8 mouse cellular contexts compared by ENCODE assay signal in the genomic region with DNA sequence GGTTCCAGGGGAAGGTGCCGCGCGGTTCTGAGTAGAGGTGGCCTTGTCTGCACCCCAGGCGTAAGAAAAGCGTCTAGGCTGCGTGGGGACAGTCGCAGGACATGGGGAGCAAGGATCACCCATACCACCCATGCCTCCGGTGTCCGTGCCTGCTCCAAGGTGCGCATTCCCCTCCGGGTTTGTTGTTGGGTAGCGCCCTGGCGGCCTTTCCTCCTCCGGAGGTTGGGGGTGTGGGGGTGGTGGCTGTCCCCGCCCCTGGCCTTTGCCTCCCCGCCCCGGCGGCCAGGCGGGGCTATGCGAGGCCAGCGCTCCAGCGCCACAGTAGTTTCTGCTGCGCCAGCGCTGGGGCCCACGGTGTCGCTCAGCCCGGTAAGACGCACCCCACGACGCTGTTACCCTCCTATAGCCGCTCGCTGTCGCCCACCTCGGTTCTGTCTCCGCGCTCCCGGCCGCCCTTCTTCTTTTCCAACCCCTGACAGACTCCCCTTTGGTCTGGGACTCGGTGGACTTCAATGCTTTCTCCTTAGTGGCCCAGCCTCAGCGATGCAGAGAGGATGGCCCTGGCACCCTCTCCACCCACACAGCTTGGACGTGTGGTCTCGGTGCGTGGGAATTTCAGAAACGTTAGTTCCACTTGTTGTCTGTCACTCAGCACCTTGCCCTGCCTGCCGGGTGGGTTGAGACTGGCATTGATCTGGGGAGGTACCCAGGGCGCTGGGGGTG. TPM values are rescaled to one million over a fixed set of nuclear protein-coding genes. Genes with fewer than 3 reads are reported as not detected.
DNase-seq lines count a peak whose midpoint lies in the region; ATAC-seq lines count a peak whose summit lies in the region.

A gene (plus strand): TSS at position 167 of the 723 bp plus-strand sequence.

- no peak within 1 kb of the TSS for H3K27ac ChIP-seq in hindbrain, embryonic 15.5 days (replicated peaks)

- H3K4me2 ChIP-seq in hindbrain, embryonic 15.5 days = peak within 1 kb of the TSS; percentile 91

- no peaks in the 10 kb centered on the region for H3K36me3 ChIP-seq in hindbrain, embryonic 15.5 days

- H3K4me1 ChIP-seq in hindbrain, embryonic 15.5 days (replicated peaks) = peaks cover 6% of the 10 kb centered on the region

- intact Hi-C loops in left cerebral cortex, postnatal 25 days (cut with DNase I) = no loop called here

- ATAC-seq in hindbrain, embryonic 15.5 days (ENCODE audit: low FRiP score, low read depth) = peak; percentile 71; the same call in 1 of the 2 replicates
- ATAC-seq in megakaryocyte progenitor cell, adult 5-6 weeks (replicated peaks; ENCODE audit: poor library complexity) = peak; percentile 89

- peak within 1 kb of the TSS; percentile 44 for H3K4me3 ChIP-seq in hindbrain, embryonic 15.5 days

- H3K9me3 ChIP-seq in hindbrain, embryonic 15.5 days = no peaks in the 10 kb centered on the region

- DNase-seq in ZHBTc4 (ENCODE audit: low read depth, low spot score) = peak; percentile 34
- DNase-seq in cerebellum, postnatal 25 days = peak; percentile 33 to 60
- peak; percentile 63 to 69 for DNase-seq in gastrocnemius, adult 8-10 months (ENCODE audit: low spot score in 2 of 2)
- DNase-seq in left cerebral cortex, postnatal 25 days (ENCODE audit: low spot score in 2 of 2) = peak; percentile 20 to 26
- DNase-seq in right cerebral cortex, postnatal 14 days = peak; percentile 35
- peak; percentile 74 for DNase-seq in urinary bladder, postnatal 25 days (ENCODE audit: low spot score)

- H3K9ac ChIP-seq in hindbrain, embryonic 15.5 days = peak within 1 kb of the TSS; percentile 23

- H3K27me3 ChIP-seq in hindbrain, embryonic 15.5 days = peaks cover 18% of the 10 kb centered on the region

- WGBS in hindbrain, embryonic 15.5 days = under 1% methylated on average over 44 of the region's 46 CpGs

RNA-seq across cellular contexts. Expression of the gene that starts here (rescaled TPM):
- total RNA-seq in gastrocnemius, adult 8-10 months (2022) = 10 to 100 TPM; 38.0 to 46.5 (median 43.7) TPM
- 2.9 and 3.1 TPM in 2 replicates for polyA plus RNA-seq in hindbrain, embryonic 15.5 days (2015; fragmentation: Nextera tagmentation; extraction: Ambion mirVana)
- 1 to 10 TPM; 4.1 to 5.5 TPM for total RNA-seq in left cerebral cortex, postnatal 25 days (2021)
- total RNA-seq in megakaryocyte progenitor cell, adult 5-6 weeks (2015) = 29.5 and 34.6 TPM in 2 replicates
- total RNA-seq in megakaryocyte progenitor cell, adult 5-6 weeks (2017) = 35.5 and 41.0 TPM in 2 replicates

Comparison
In these comparisons a context has a peak if more than half of its experiments do, and no peak if none do; other contexts are left out.
1. RNA of the gene that starts here (total RNA-seq): 38.0 to 46.5 TPM in gastrocnemius, adult 8-10 months and 29.5 to 41.0 TPM in megakaryocyte progenitor cell, adult 5-6 weeks; 4.1 to 5.5 TPM in left cerebral cortex, postnatal 25 days; every median in the first group is over 4 times any median in the second.
2. DNase-seq: peak in every context shown above with its lines; median percentile 74 in urinary bladder, postnatal 25 days; 66 in gastrocnemius, adult 8-10 months; 46 in cerebellum, postnatal 25 days; 35 in right cerebral cortex, postnatal 14 days; 34 in ZHBTc4; 23 in left cerebral cortex, postnatal 25 days.